Mouse (Mus musculus) E14TG2a.4 (cell line): ENCODE data around the gene Rbm38.

ENCODE experiments used
- CTCF ChIP-seq: conservative IDR thresholded peaks from 2 replicates; pipeline ENCODE4 v1.5.1; 2014; ENCODE audit warnings: low read length
- NANOG ChIP-seq: IDR thresholded peaks from 2 replicates; pipeline ENCODE4 v1.6.1; 2014; ENCODE audit warnings: borderline replicate concordance, low read length, mixed read lengths
- POU5F1 ChIP-seq: IDR thresholded peaks from 2 replicates; pipeline ENCODE4 v1.6.1; 2014; ENCODE audit warnings: low read length, borderline replicate concordance

GRCm38 (mm10) chr2:173073666-173074065 lies 53.4 kb downstream of the Rbm38 start:
- no peak for TF ChIP-seq CTCF
- TF ChIP-seq NANOG = no peak
- no peak for TF ChIP-seq POU5F1
